Mouse (Mus musculus) c-Kit-positive CD71-negative TER-119-negative erythroid progenitor cells, embryonic 14.5 days (primary cell): Measurements from ENCODE around the gene Barx2.

Experiments used
- DNase-seq: peaks from one replicate; pipeline ENCODE4 v3.0.0-alpha.2; 2013; ENCODE audit warnings: low read depth

Barx2 gene

GRCm38 (mm10) chr9:31888333-31888732, 24.9 kb downstream of the Barx2 start:
- DNase-seq: no peak

- DNase-seq: no peak
These were observed 27.0 kb downstream of the Barx2 start for GRCm38 (mm10) chr9:31886258-31886657.

- DNase-seq: no peak
These were observed 30.9 kb downstream of the Barx2 start for GRCm38 (mm10) chr9:31882376-31882775.

GRCm38 (mm10) chr9:31875556-31875955, 37.7 kb downstream of the Barx2 start:
- no peak for DNase-seq

GRCm38 (mm10) chr9:31874236-31874635, 39.0 kb downstream of the Barx2 start:
- no peak for DNase-seq

GRCm38 (mm10) chr9:31871410-31871809, 41.9 kb downstream of the Barx2 start:
- DNase-seq: no peak

GRCm38 (mm10) chr9:31868823-31869460, 44.3 kb downstream of the Barx2 start:
- no peak for DNase-seq

GRCm38 (mm10) chr9:31863830-31864229, 49.4 kb downstream of the Barx2 start:
- DNase-seq: no peak

- no peak for DNase-seq
These were observed 53.8 kb downstream of the Barx2 start for GRCm38 (mm10) chr9:31859446-31859845.

GRCm38 (mm10) chr9:31858720-31859340, 54.4 kb downstream of the Barx2 start:
- DNase-seq: no peak

GRCm38 (mm10) chr9:31857512-31857911, 55.8 kb downstream of the Barx2 start:
- DNase-seq: no peak

GRCm38 (mm10) chr9:31856437-31856836, 56.8 kb downstream of the Barx2 start:
- DNase-seq: no peak

GRCm38 (mm10) chr9:31855668-31856067, 57.6 kb downstream of the Barx2 start:
- no peak for DNase-seq

- no peak for DNase-seq
These were observed 61.6 kb downstream of the Barx2 start for GRCm38 (mm10) chr9:31851710-31852109.

GRCm38 (mm10) chr9:31850706-31851105, 62.6 kb downstream of the Barx2 start:
- DNase-seq: no peak

- DNase-seq: no peak
These were observed 63.9 kb downstream of the Barx2 start for GRCm38 (mm10) chr9:31849387-31849786.

- DNase-seq: no peak
These were observed 68.6 kb downstream of the Barx2 start for GRCm38 (mm10) chr9:31844614-31845013.

- peak; percentile 24 for DNase-seq
These were observed 72.0 kb downstream of the Barx2 start for GRCm38 (mm10) chr9:31841108-31841815.

- DNase-seq: no peak
These were observed 72.7 kb downstream of the Barx2 start for GRCm38 (mm10) chr9:31840571-31840970.

GRCm38 (mm10) chr9:31840037-31840436, 73.2 kb downstream of the Barx2 start:
- DNase-seq: no peak

GRCm38 (mm10) chr9:31839106-31840027, 73.9 kb downstream of the Barx2 start:
- DNase-seq: no peak

- no peak for DNase-seq
These were observed 75.2 kb downstream of the Barx2 start for GRCm38 (mm10) chr9:31838047-31838446.
